17 mouse cellular contexts compared by ENCODE assay signal in genomic region chr5:58039875-58040274, GRCm38 (mm10).
DNase-seq lines count a peak whose midpoint lies in the region; ATAC-seq and TF ChIP-seq lines count a peak whose summit lies in the region.
"Had no signal": no experiment of that assay in that cellular context is flagged by ENCODE, and none has a peak within 500 bp of the region (broad histone marks: within the 10 kb centered on the region; RNA-seq: fewer than 3 reads in every experiment).

No protein-coding gene starts in this region.

- intact Hi-C loops in left cerebral cortex, adult 2 months (cut with DNase I) = loop anchor here (5.0 kb wide), 1 partner anchor 323 kb away; the partner anchor contains the start of gene Pcdh7

- ATAC-seq in forebrain, postnatal 0 days = no peak
- ATAC-seq in forebrain, embryonic 11.5 days (replicated peaks; ENCODE audit: low FRiP score) = no peak
- ATAC-seq: forebrain, embryonic 16.5 days had no signal

- no peak overlapping the region for H3K27ac ChIP-seq in forebrain, postnatal 0 days (ENCODE audit: low read depth, low read length)
- no peak overlapping the region for H3K27ac ChIP-seq in forebrain, embryonic 11.5 days (ENCODE audit: low read depth, low read length)
- H3K27ac ChIP-seq in left cerebral cortex, adult 2 months = no peak overlapping the region
- no peak overlapping the region for H3K27ac ChIP-seq in MEL (ENCODE audit: control insufficient read depth, low read depth, low read length)
- H3K27ac ChIP-seq: neural tube, embryonic 15.5 days had no signal

- TF ChIP-seq CTCF in forebrain, postnatal 0 days (IDR thresholded peaks at IDR 0.05; ENCODE audit: low read depth) = peak; percentile 51
- peak; percentile 51 for TF ChIP-seq CTCF in left cerebral cortex, adult 2 months (IDR thresholded peaks at IDR 0.05)
- peak in 1 of 3 experiments; percentile 16; a peak in 1 of 6 replicates for TF ChIP-seq CTCF in MEL (IDR thresholded peaks at IDR 0.05 in 2 of 3, conservative IDR thresholded peaks at IDR 0.05 in 1 of 3; ENCODE audit: control insufficient read depth in 1 of 3, insufficient read depth in 1 of 3, low read depth in 2 of 3, low read length in 3 of 3, poor library complexity in 1 of 3, severe bottlenecking in 1 of 3)

- WGBS in forebrain, postnatal 0 days = 58% methylated on average over 3 of the region's 3 CpGs
- WGBS in forebrain, embryonic 11.5 days = 63% methylated on average over 3 of the region's 3 CpGs

- TF ChIP-seq EP300 in MEL (IDR thresholded peaks at IDR 0.05; ENCODE audit: low read depth in 1 of 2, low read length in 2 of 2) = no peak

- peak; percentile 45 for DNase-seq in forebrain, postnatal 0 days
- no peak for DNase-seq in forebrain, embryonic 11.5 days (ENCODE audit: low spot score)
- DNase-seq in left cerebral cortex, adult 2 months (ENCODE audit: extremely low spot score in 1 of 2, low spot score in 2 of 2) = no peak
- DNase-seq in left cerebral cortex, adult 8-10 months (ENCODE audit: low spot score in 2 of 2) = no peak
- no peak for DNase-seq in MEL (ENCODE audit: low read depth, low spot score)
- peak; percentile 41 for DNase-seq in retina, embryonic 14.5 days (ENCODE audit: low spot score)
- DNase-seq in urinary bladder, postnatal 36 days (ENCODE audit: low spot score in 2 of 2) = no peak
- DNase-seq: adrenal gland, postnatal 36 days; cerebellum, postnatal 36 days; gastrocnemius, postnatal 14 days; heart, postnatal 4 days; kidney, postnatal 10 days; thymus, postnatal 4 days had no signal

- no peak overlapping the region for H3K9ac ChIP-seq in forebrain, postnatal 0 days
- no peak overlapping the region for H3K9ac ChIP-seq in forebrain, embryonic 11.5 days (ENCODE audit: low read length)
- no peak overlapping the region for H3K9ac ChIP-seq in MEL (ENCODE audit: control insufficient read depth, low read depth, low read length, poor library complexity, severe bottlenecking)
- H3K9ac ChIP-seq: neural tube, embryonic 15.5 days had no signal

- no peaks in the 10 kb centered on the region for H3K9me3 ChIP-seq in forebrain, postnatal 0 days (ENCODE audit: low read length)
- H3K9me3 ChIP-seq in forebrain, embryonic 11.5 days (ENCODE audit: control insufficient read depth, low read length) = no peaks in the 10 kb centered on the region
- H3K9me3 ChIP-seq in MEL (replicated peaks; ENCODE audit: insufficient read depth, low read length) = no peaks in the 10 kb centered on the region
- H3K9me3 ChIP-seq: neural tube, embryonic 15.5 days had no signal

- no peaks in the 10 kb centered on the region for H3K36me3 ChIP-seq in forebrain, postnatal 0 days (ENCODE audit: insufficient read depth)
- no peaks in the 10 kb centered on the region for H3K36me3 ChIP-seq in forebrain, embryonic 11.5 days (ENCODE audit: control insufficient read depth, insufficient read depth, low read length)
- H3K36me3 ChIP-seq in MEL (ENCODE audit: control insufficient read depth in 1 of 2, insufficient read depth in 2 of 2, low read length in 2 of 2) = no peaks in the 10 kb centered on the region
- H3K36me3 ChIP-seq: neural tube, embryonic 15.5 days had no signal

- no peaks in the 10 kb centered on the region for H3K4me1 ChIP-seq in forebrain, postnatal 0 days (ENCODE audit: insufficient read depth)
- no peaks in the 10 kb centered on the region for H3K4me1 ChIP-seq in forebrain, embryonic 11.5 days (replicated peaks; ENCODE audit: control insufficient read depth, insufficient read depth, low read length)
- no peaks in the 10 kb centered on the region for H3K4me1 ChIP-seq in MEL (ENCODE audit: control insufficient read depth in 1 of 2, insufficient read depth in 2 of 2, low read length in 2 of 2)
- H3K4me1 ChIP-seq: neural tube, embryonic 15.5 days had no signal

- H3K4me3 ChIP-seq in forebrain, postnatal 0 days (ENCODE audit: low read depth, low read length) = no peak overlapping the region
- no peak overlapping the region for H3K4me3 ChIP-seq in forebrain, embryonic 11.5 days (ENCODE audit: low read depth, low read length)
- H3K4me3 ChIP-seq in left cerebral cortex, adult 2 months = no peak overlapping the region
- H3K4me3 ChIP-seq in MEL (ENCODE audit: control insufficient read depth in 1 of 2, insufficient read depth in 1 of 2, low read depth in 2 of 2, low read length in 2 of 2) = no peak overlapping the region
- H3K4me3 ChIP-seq: neural tube, embryonic 15.5 days had no signal

- H3K4me2 ChIP-seq in forebrain, postnatal 0 days (ENCODE audit: low read depth) = no peak overlapping the region
- no peak overlapping the region for H3K4me2 ChIP-seq in forebrain, embryonic 11.5 days (ENCODE audit: low read depth, low read length, severe bottlenecking)
- H3K4me2 ChIP-seq: heart, embryonic 11.5 days; liver, embryonic 11.5 days; neural tube, embryonic 15.5 days had no signal

- TF ChIP-seq POLR2A in MEL (IDR thresholded peaks at IDR 0.05; ENCODE audit: control insufficient read depth in 1 of 2, insufficient read depth in 1 of 2, low read depth in 1 of 2, low read length in 2 of 2, poor library complexity in 1 of 2) = no peak

- no peak for TF ChIP-seq RAD21 in MEL (IDR thresholded peaks at IDR 0.05; ENCODE audit: low read depth, low read length)

- H3K79me2 ChIP-seq in MEL (ENCODE audit: control insufficient read depth, insufficient read depth, low read length, poor library complexity) = no peaks in the 10 kb centered on the region

- H3K27me3 ChIP-seq in forebrain, postnatal 0 days (ENCODE audit: insufficient read depth, low read length) = no peaks in the 10 kb centered on the region
- no peaks in the 10 kb centered on the region for H3K27me3 ChIP-seq in forebrain, embryonic 11.5 days (ENCODE audit: control insufficient read depth, insufficient read depth, low read length)
- no peaks in the 10 kb centered on the region for H3K27me3 ChIP-seq in MEL (ENCODE audit: control insufficient read depth in 1 of 2, insufficient read depth in 2 of 2, low read length in 2 of 2)
- H3K27me3 ChIP-seq: neural tube, embryonic 15.5 days had no signal

TF ChIP-seq in MEL, 35 proteins besides CTCF, POLR2A, EP300 and RAD21:
- TF ChIP-seq SMC3 (IDR thresholded peaks at IDR 0.05; ENCODE audit: low read depth, low read length) = 0 out of 2 replicates have a peak, but pooled peaks have one; percentile 26
- no peak for TF ChIP-seq BHLHE40 (IDR thresholded peaks at IDR 0.05; ENCODE audit: borderline replicate concordance, low read depth, low read length)
TF ChIP-seq in MEL: peak in this region for 1.

Comparison
In these comparisons a context has a peak if more than half of its experiments do, and no peak if none do; other contexts are left out.
1. DNase-seq: peak in forebrain, postnatal 0 days (single experiment) and retina, embryonic 14.5 days (single experiment); none in forebrain, embryonic 11.5 days (single experiment), left cerebral cortex, adult 2 months (0 of 2), left cerebral cortex, adult 8-10 months (0 of 2), MEL (single experiment) and urinary bladder, postnatal 36 days (0 of 2).